Mouse (Mus musculus): ENCODE measurements around the gene Rlbp1.

Rlbp1 gene

GRCm38 (mm10) chr7:79349738-79350386 lies 37.0 kb downstream of the Rlbp1 start:
- peaks cover 36% of the 10 kb centered on the region for H3K4me1 ChIP-seq (replicated peaks; ENCODE audit: low read depth, low read length)
- no peaks in the 10 kb centered on the region for H3K27me3 ChIP-seq (ENCODE audit: insufficient read depth, low read length)
- H3K4me3 ChIP-seq (replicated peaks; ENCODE audit: low read length) = no peak overlapping the region
- H3K36me3 ChIP-seq (ENCODE audit: insufficient read depth, low read length) = peaks cover 80% of the 10 kb centered on the region
- H3K9me3 ChIP-seq (ENCODE audit: low read length) = no peaks in the 10 kb centered on the region
- TF ChIP-seq POU5F1 (IDR thresholded peaks at IDR 0.05; ENCODE audit: borderline replicate concordance, low read length) (no peak), CTCF (conservative IDR thresholded peaks at IDR 0.05; ENCODE audit: low read length) (peak; percentile 85)

- Histone ChIP-seq H3K36me3 (ENCODE audit: insufficient read depth, low read length) (peaks cover 75% of the 10 kb centered on the region), H3K9me3 (ENCODE audit: low read length) (no peaks in the 10 kb centered on the region), H3K4me1 (replicated peaks; ENCODE audit: low read depth, low read length) (peaks cover 36% of the 10 kb centered on the region), H3K27me3 (ENCODE audit: insufficient read depth, low read length) (no peaks in the 10 kb centered on the region), H3K4me3 (replicated peaks; ENCODE audit: low read length) (no peak overlapping the region)
- TF ChIP-seq NANOG (IDR thresholded peaks at IDR 0.05; ENCODE audit: borderline replicate concordance, low read length) = no peak
- TF ChIP-seq POU5F1 (IDR thresholded peaks at IDR 0.05; ENCODE audit: borderline replicate concordance, low read length) = no peak
- TF ChIP-seq CTCF (conservative IDR thresholded peaks at IDR 0.05; ENCODE audit: low read length) = no peak
Measured at GRCm38 (mm10) chr7:79348816-79349215, 38.0 kb downstream of the Rlbp1 start.

GRCm38 (mm10) chr7:79347108-79347813 lies 39.6 kb downstream of the Rlbp1 start:
- H3K9me3 ChIP-seq (ENCODE audit: low read length) = no peaks in the 10 kb centered on the region
- TF ChIP-seq NANOG (IDR thresholded peaks at IDR 0.05; ENCODE audit: borderline replicate concordance, low read length) (no peak), CTCF (conservative IDR thresholded peaks at IDR 0.05; ENCODE audit: low read length) (no peak), POU5F1 (IDR thresholded peaks at IDR 0.05; ENCODE audit: borderline replicate concordance, low read length) (no peak)
- H3K4me1 ChIP-seq (replicated peaks; ENCODE audit: low read depth, low read length) = peaks cover 41% of the 10 kb centered on the region
- no peak overlapping the region for H3K4me3 ChIP-seq (replicated peaks; ENCODE audit: low read length)
- no peaks in the 10 kb centered on the region for H3K27me3 ChIP-seq (ENCODE audit: insufficient read depth, low read length)
- H3K36me3 ChIP-seq (ENCODE audit: insufficient read depth, low read length) = peaks cover 74% of the 10 kb centered on the region

GRCm38 (mm10) chr7:79346555-79347075 lies 40.2 kb downstream of the Rlbp1 start:
- TF ChIP-seq NANOG (IDR thresholded peaks at IDR 0.05; ENCODE audit: borderline replicate concordance, low read length) (no peak), CTCF (conservative IDR thresholded peaks at IDR 0.05; ENCODE audit: low read length) (no peak), POU5F1 (IDR thresholded peaks at IDR 0.05; ENCODE audit: borderline replicate concordance, low read length) (no peak)
- peaks cover 35% of the 10 kb centered on the region for H3K4me1 ChIP-seq (replicated peaks; ENCODE audit: low read depth, low read length)
- H3K36me3 ChIP-seq (ENCODE audit: insufficient read depth, low read length) = peaks cover 68% of the 10 kb centered on the region
- H3K4me3 ChIP-seq (replicated peaks; ENCODE audit: low read length) = no peak overlapping the region
- no peaks in the 10 kb centered on the region for H3K27me3 ChIP-seq (ENCODE audit: insufficient read depth, low read length)
- no peaks in the 10 kb centered on the region for H3K9me3 ChIP-seq (ENCODE audit: low read length)

GRCm38 (mm10) chr7:79345902-79346301 lies 40.9 kb downstream of the Rlbp1 start:
- Histone ChIP-seq H3K27me3 (ENCODE audit: insufficient read depth, low read length) (no peaks in the 10 kb centered on the region), H3K4me3 (replicated peaks; ENCODE audit: low read length) (no peak overlapping the region), H3K9me3 (ENCODE audit: low read length) (no peaks in the 10 kb centered on the region), H3K4me1 (replicated peaks; ENCODE audit: low read depth, low read length) (peaks cover 29% of the 10 kb centered on the region), H3K36me3 (ENCODE audit: insufficient read depth, low read length) (peaks cover 62% of the 10 kb centered on the region)
- TF ChIP-seq POU5F1 (IDR thresholded peaks at IDR 0.05; ENCODE audit: borderline replicate concordance, low read length) (no peak), CTCF (conservative IDR thresholded peaks at IDR 0.05; ENCODE audit: low read length) (peak; percentile 90), NANOG (IDR thresholded peaks at IDR 0.05; ENCODE audit: borderline replicate concordance, low read length) (no peak)

GRCm38 (mm10) chr7:79336362-79336910 lies 50.4 kb downstream of the Rlbp1 start:
- Histone ChIP-seq H3K9me3 (ENCODE audit: low read length) (no peaks in the 10 kb centered on the region), H3K36me3 (ENCODE audit: insufficient read depth, low read length) (peaks cover 27% of the 10 kb centered on the region), H3K27me3 (ENCODE audit: insufficient read depth, low read length) (no peaks in the 10 kb centered on the region), H3K4me3 (replicated peaks; ENCODE audit: low read length) (no peak overlapping the region), H3K4me1 (replicated peaks; ENCODE audit: low read depth, low read length) (peaks cover 5% of the 10 kb centered on the region; the same call in 1 of the 2 replicates)
- TF ChIP-seq NANOG (IDR thresholded peaks at IDR 0.05; ENCODE audit: borderline replicate concordance, low read length) (no peak), CTCF (conservative IDR thresholded peaks at IDR 0.05; ENCODE audit: low read length) (no peak), POU5F1 (IDR thresholded peaks at IDR 0.05; ENCODE audit: borderline replicate concordance, low read length) (no peak)

GRCm38 (mm10) chr7:79333419-79333818 lies 53.4 kb downstream of the Rlbp1 start:
- Histone ChIP-seq H3K27me3 (ENCODE audit: insufficient read depth, low read length) (no peaks in the 10 kb centered on the region), H3K9me3 (ENCODE audit: low read length) (no peaks in the 10 kb centered on the region), H3K4me1 (replicated peaks; ENCODE audit: low read depth, low read length) (peaks cover 20% of the 10 kb centered on the region), H3K4me3 (replicated peaks; ENCODE audit: low read length) (no peak overlapping the region), H3K36me3 (ENCODE audit: insufficient read depth, low read length) (peaks cover 55% of the 10 kb centered on the region)
- TF ChIP-seq NANOG (IDR thresholded peaks at IDR 0.05; ENCODE audit: borderline replicate concordance, low read length) (no peak), CTCF (conservative IDR thresholded peaks at IDR 0.05; ENCODE audit: low read length) (no peak), POU5F1 (IDR thresholded peaks at IDR 0.05; ENCODE audit: borderline replicate concordance, low read length) (no peak)

- H3K36me3 ChIP-seq (ENCODE audit: insufficient read depth, low read length) = peaks cover 69% of the 10 kb centered on the region
- H3K27me3 ChIP-seq (ENCODE audit: insufficient read depth, low read length) = no peaks in the 10 kb centered on the region
- TF ChIP-seq CTCF (conservative IDR thresholded peaks at IDR 0.05; ENCODE audit: low read length) (no peak), NANOG (IDR thresholded peaks at IDR 0.05; ENCODE audit: borderline replicate concordance, low read length) (no peak), POU5F1 (IDR thresholded peaks at IDR 0.05; ENCODE audit: borderline replicate concordance, low read length) (no peak)
- H3K4me3 ChIP-seq (replicated peaks; ENCODE audit: low read length) = no peak overlapping the region
- H3K9me3 ChIP-seq (ENCODE audit: low read length) = no peaks in the 10 kb centered on the region
- H3K4me1 ChIP-seq (replicated peaks; ENCODE audit: low read depth, low read length) = peaks cover 15% of the 10 kb centered on the region
Measured at GRCm38 (mm10) chr7:79331197-79331596, 55.7 kb downstream of the Rlbp1 start.
